Mouse (Mus musculus) thymus, postnatal 10 days (tissue): Measurements from ENCODE around the gene Acox1.
A peak's percentile ranks its signal among the peaks of the same experiment; 100 is the strongest.

Experiments
- DNase-seq, 2 experiments: peaks; one replicate each; pipeline ENCODE4 v3.0.0; 2021; ENCODE audit warnings: low spot score in 2 of 2

Gene Acox1

DNA sequence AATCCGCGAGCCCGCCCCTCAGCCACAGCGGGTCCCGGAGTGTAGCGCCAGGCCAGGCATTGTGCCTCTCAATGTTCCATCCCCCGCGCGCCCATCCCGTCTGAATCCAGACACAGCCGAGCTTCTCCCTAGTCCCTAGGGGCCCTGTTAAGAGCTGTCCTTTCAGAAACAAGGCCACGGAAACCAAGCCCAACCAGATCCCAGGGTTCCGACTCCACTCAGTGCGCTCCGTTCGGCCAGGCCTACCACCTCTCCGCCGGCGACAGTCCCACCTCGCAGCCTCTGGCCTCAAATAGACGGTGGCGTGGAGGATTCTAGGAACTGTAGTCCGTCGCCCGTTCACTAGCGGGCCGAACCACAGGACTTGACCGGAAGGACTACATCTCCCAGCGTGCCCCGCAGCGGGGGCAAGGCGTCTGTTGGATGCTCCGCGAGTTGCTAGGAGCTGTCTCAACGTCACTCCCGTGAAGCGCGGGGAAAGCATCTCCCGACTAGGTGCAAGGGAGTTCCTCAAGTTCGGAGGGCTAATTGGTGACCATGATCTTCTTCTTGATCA is 30.9 kb downstream of the Acox1 start, which contains the start of gene Fbf1:
TSS of gene Fbf1 (minus strand) at position 283 of the 556 bp plus-strand sequence.
- DNase-seq: peak; percentile 84 to 86

DNA sequence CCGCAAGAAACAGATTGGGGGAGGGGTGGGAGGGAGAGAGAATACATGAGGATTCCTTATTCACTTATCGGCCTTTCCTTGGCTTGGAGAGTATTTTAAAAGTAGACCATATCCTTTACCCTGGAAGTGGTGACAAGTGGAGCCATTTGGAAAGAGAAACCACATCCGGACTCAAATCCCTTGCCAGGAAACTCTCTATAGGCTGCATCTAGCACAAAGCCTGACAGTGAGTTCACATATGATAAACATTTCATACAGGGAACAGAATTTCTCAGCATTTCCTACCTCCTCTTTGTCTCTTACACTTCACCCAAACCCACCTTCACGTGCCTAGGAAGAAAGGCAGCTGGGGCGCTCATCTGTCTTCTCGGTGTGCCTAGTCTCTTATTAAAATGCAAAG is 31.6 kb downstream of the Acox1 start:
- no peak for DNase-seq

DNA sequence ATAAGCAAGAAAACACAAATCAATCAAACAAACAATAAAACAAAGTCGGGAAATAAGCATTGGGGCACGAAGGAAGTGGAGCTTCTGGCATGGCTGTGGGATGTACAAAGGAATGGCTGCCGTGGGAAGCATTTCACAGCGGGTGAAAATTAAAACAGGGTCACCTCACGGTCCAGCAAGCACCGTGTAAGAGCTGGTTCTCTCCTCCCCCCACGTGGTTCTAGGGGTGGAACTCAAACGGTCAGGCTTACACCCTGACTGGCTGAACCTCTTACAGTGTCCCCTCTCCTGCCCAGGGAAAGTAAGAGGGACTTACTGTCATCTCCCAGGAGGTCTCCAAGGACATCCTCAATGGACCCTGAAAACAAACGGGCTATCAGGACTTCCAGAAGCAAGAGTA is 35.8 kb downstream of the Acox1 start:
- DNase-seq: no peak

DNA sequence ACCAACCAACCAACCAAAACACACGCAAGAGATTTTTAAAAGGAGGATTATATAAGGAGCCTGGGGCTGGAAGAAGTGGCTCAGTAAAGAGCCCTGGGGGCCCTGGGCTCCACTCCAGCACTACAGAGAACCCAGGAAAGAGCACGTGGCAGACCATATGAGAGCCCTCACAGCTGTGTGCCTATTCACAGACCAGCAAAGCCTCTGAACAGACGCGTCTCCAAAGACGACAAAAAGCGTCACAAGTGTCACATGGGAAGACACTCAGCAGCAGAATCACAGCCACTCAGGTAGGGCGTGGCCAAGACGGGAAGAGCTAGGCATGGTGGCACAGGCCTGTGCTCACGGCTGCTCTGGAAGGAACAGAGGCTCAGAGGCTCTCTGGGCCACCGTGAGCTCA is 36.7 kb downstream of the Acox1 start:
- DNase-seq: no peak

DNA sequence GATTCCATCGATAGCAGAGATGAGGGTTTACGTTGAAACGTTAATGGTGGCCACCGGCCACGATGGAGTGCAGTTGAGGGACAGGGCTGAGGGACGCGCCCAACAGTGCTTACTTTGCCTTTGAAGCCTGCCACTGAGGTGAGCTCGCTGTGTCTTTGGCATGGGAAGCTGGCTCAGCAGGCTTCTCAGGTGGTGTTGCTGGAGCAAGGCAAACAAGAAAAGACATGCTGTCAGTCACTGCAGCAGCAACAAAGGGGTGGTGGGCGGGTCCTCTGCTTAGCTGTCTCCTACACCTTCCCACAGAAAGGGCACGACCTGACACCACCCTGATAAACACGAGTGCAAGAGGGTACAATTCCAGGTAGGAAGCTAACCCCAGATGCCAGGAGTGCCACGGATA is 37.5 kb downstream of the Acox1 start:
- no peak for DNase-seq

DNA sequence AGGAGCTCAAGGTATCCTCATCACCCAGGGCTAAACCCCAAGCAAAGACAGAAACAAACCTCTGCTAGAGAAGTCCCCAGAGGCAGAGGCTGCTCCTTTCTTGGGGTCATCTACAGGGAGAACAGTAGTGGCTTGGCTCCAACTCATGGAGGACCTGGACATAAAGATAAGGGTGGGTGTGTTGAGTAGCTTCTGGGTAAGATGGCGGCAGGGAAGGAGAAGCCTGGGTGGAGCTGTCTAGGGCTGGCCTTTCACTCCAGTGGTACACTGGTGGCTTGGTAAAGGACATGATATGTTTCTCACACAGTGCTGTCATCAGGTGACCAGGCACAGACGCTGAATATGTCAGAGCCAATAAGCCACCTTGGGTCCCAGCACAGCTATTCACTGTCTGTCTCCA is 47.9 kb downstream of the Acox1 start:
- no peak for DNase-seq

DNA sequence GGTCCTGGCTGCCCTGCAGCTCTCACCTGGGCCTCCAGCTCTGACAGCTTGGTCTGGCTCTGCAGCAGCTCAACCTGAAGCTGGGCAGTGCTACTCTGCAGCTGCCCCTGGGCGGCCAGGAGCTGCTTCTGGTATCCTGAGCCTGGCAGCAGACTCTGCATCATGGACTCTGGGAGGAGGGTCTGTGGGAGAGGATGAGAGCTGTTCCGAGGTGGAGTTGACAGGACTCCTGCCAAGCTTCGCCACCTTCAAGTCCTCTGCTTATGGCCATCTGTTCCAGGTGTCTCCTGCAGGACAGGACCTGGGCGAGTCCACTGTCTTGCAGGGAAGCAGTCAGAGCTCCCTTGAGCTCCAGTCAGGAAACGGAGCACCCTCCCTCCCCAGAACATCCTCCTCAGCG is 49.5 kb downstream of the Acox1 start:
- no peak for DNase-seq

DNA sequence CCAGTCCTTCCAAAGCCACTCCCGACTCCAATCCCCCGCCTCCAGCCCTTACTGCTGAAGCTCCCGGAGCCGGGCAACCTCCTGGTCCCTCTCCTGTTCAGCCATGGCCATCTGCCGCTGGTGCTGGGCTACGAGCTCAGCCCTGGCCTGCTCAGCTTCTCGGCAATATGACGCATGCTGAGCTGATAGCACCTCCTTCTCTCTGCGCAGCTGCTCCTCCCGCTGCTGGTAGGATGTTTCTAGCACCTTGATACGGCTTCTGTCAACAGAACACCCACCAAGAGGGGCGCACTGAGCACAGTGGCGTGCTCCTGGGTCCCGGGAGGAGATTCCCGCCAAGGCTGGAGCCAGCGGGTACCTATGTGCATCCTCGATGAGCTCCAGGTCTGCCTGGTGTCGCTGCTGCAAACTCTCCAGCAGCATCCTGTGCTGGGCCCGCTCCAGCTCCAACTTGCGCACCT is 50.1 kb downstream of the Acox1 start:
- DNase-seq: no peak

DNA sequence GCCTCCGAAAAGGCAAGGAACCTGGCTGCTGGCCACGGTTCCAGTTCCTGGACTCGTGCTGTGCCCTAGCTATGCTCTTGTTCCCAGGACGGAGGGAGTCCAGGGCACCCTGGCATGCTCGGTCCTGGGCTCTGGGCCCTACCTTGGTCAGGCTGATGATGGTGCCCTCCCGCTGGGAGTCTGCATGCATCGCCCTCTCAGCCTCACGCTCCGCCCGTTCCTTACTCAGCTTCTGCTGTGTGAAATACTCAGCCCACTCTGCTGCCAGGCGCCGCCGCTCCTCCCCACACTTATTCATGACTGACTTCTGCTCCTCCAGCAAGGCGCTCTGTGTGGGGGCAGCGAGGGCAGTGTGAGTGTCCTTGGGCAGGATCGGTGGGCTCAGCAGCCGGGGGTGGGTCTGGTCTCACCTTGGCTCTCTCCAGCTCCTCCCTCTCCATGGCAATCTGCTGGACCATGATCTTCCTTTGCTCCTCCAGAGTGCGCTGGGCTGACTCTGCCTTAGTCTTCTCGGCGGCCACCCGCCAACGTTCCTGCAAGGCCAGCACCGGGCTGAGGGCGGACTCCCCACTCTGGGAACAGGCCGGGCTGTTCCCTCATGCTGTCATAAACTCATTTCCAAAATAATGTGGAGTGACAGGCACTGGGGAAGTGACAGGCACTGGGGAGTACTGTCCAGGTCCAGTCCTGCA is 52.4 kb downstream of the Acox1 start:
- no peak for DNase-seq

DNA sequence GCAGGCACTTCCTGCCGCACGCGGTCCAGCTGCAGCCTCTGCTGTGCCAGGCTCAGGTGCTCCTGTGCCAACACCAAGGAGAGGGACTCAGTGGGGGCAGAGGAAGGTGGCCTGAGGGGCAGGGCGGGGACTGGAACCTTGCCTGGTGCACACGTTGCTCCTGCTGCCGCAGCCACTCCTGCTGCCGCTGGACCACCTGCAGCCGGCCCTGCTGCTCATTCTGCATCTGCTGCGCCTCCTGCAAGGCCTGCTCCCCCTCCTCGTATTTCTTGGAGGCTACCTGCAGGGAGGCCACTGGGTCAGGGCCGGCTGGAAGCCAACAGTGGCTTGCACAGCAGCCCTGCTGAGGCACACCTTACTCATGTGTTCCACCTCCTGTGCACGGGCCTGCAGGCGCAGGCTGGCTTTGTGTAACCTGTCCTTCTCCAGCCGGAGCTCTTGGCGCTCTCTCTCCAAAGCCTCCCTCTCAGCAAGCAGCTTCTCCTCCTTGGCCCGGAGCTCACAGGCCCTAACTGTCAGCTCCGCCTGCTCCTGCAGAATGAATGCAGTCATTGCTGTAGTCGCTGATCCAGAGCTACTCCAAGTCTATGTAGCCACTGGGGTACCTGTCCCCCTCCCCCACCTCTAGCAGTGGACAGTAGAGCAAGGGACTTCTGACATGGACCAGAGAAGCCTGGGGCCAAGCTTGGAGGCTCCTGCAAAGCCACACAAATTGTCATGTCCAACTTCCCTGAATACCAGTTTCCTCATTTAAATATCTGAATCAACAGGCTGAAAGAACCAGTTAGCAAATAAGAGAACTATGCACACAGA is 53.2 kb downstream of the Acox1 start:
- DNase-seq: no peak

DNA sequence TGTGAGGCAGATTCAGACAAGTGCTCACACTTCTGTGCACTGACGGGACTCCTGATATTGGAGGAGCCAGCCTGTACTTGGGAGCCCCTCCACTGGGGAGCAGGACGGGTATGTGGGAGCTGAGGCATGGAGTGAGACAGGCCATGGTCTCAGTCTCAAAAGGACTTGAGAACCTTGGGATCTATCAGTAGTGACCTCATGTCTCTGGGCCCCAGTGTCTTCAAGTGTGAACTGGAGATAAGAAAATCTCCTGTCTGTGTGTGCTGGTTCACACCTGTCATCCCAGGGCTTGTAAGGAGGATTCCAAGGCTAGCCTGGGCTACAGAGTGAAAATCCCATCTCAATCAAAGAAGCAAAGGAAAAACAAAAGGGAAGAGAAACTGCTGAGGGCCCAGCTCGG is 55.4 kb downstream of the Acox1 start:
- DNase-seq: no peak

DNA sequence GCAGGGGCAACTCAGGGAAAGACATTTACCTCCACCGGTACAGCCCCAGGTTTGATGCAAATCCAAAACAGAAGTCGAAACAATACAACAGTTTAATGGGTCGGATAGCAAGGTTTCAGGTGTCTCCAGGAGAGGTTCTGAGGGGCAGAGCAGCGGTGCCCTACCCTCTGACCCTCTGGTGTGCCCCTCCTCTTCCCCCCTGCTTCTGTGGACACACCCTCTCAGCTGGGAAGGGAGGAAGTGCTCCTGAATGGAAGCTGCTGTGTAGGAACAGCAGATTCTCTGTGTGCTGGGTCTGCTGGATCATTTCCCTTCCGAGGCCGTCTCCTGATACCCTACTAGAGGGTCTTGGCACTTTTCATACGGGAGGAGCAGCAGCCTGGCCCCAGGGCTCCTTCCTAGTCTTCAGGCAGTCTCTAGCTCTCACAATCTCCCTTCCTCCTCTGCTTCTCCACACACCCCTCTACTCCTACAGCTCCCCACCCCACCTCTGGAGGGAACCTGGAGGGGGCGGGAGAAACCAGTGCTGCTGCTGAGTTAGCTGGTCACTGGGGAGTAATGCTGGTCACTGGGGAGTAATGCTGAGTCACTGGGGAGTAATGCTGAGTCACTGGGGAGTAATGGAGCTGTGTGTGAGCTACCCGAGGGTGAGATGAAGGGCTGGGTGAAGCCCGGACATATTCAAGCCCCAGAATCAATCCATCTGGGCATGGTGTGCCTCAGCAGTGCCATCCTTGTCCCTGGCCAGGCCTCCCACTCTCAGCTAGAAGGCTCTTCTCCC is 56.4 kb downstream of the Acox1 start:
- no peak for DNase-seq

DNA sequence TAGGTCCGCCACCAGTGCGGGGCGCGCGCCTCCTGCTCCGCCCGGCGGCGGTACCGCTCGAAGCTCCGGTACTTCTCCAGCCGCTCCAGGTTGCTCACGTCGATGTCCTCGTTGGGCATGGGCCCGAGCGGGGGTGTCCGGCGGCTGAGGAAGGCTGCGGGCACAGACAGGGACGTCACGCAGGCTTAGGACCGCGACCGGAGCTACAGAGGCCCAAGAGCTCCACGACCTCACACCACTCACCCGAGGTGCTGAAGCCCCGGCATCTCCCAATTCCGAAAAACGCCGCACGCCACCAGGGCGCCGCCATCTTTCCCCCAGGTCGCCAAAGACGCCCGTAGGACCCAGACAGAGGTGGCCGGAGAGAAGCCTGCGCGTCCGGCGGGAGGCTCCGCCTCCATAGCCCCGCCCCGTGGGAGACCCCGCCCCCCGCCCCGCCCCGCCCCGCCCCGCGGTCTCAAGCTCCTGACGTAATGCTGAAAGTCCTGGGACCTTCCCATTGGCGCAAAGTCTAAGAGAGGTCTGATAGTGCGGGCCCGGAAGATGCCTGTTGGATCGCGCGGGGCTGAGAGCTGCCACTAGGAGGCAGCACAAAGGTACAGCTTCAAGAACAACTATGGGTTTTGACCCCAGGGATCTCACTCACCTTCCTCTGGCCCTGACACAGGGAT is 60.2 kb downstream of the Acox1 start, which contains the start of gene Mrpl38:
TSS of gene Mrpl38 (minus strand) at position 401 of the 671 bp plus-strand sequence.
- peak; percentile 82 to 86 for DNase-seq

DNA sequence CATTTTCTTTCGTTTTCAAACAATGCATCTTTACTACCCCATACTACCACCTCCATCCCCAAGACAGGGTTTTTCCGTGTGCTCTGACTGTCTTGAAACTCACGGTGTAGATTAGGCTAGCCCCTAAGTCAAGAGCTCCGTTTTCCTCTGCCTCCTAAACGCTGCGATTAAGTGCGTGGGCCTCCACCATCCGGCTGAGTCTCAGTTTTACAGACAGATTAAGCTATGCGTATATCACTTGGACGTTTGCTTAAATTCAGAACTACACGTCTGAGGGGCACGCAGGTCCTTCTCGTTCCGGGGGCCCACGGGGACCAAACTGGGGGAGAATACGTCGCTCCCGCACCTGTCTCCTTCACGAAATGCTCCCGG is 60.8 kb downstream of the Acox1 start:
- DNase-seq: no peak

DNA sequence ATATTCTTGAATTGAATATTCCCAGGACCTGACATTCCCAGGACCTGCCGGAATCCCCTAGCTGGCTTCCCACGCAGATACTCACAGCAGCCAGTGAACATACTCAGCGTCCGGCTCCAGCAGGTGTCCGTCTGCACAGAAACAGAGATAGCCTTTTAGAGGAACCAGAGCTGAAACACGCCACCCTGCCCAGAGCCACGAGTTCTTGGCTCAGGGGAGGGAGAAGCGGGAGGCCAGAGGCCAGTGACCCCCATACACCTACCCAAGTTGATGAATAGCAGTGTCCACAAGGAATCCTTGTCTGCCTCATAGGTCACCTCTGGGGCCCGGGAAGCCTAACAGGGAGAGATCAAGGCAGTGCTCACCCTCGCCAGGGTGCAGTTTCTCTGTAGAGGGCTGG is 64.7 kb downstream of the Acox1 start:
- no peak for DNase-seq

DNA sequence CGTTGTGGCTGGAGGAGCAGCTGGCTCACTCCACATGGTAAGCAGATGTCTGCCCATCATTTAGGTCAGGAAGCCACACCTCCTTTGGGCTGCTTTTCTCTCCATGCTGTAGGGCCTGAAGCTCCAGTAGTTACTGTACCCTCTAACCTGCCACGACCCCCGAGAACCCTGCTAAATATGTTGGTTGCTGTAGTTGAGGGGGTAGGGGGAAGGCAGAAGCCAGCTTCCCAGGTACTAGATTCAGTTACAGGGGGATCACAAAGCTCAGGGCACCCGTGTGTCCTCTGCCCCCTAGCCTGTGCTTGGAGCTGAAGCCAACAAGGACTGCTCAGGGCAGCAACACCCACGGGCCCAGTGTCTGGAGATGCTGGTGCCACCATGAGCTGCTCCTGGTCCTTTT is 65.3 kb downstream of the Acox1 start:
- no peak for DNase-seq

DNA sequence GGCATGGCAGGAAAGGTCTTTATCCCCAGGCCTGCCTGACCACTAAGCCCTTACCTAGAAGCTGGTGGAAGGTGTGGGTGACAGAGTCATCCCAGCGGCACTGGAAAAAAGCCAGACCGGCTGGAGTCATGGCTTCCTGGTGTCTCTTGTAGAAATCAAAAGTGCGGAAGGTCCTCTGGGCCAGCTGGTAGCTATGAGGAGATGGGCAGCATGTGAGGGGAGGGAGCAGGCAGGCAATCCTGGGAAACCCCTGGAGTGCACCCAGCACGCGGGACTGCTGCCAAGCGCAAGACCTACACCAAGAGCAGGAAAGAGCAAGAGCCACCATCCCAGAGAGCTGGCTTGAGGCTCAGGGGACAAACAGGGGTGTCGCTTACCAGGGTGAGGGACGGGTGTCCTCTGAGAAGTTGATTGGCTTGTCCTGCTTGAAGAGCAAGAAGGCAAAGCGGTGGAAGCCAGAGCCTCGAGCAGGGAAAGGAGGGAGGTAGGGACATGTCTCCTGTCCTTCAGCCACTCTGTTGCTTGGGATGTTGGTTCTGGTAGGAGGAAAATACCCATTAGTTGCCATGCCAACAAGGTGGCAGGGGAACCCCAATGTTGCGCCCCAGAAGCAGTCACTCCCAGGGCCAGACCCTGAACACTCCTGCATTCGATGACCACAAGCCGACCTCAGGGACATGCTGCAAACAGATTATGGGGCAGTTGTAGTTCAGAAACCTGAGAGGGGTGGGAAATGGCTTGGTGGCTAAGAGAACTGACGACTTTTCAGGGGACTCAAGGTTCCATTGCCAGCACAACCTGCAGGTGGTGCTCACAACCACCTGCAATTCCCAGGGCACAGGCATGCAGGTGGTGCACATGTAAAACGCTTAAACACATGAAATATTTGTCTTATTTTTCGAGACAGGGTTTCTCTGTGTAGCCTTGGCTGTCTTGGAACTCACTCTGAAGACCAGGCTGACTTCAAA is 66.2 kb downstream of the Acox1 start:
- no peak for DNase-seq

DNA sequence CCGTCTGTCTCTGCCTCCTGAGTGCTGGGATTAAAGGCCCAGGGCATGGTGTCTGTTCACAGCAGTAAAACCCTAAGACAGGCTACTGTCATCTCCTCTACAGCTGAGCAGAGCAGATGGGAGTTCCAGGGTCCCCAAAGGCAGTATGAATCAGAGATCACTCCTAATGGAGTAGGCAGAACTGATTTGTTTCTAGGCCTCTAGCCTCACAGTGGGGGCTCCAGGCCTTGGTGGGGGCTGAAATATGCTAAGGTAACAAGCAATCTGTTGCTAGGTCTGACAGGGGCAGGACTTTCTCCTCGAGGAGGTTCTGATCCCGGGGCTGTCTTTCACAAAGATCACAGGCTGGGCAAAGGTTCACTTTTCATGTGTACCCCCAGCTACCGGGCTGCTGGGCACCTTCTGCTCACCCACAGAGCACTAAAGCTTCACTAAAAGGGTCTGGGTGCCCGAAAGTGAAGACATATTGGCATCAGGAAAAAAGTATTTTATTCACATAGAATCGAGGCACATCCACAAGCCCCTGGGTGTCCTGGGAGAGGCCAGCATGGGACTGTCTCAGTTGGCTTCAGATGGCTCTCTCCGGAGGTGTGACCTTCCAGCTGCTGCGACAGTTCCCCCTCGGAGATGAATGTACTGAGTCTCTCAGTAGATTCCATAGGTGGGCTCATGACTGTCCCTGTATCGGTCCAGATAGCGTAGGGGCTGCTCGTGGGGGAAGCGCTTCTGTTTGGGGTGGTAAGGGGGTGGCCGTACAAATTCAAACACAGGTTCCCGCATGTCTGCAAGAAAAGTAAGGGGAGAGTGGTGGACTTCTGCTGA is 67.3 kb downstream of the Acox1 start:
- DNase-seq: no peak

DNA sequence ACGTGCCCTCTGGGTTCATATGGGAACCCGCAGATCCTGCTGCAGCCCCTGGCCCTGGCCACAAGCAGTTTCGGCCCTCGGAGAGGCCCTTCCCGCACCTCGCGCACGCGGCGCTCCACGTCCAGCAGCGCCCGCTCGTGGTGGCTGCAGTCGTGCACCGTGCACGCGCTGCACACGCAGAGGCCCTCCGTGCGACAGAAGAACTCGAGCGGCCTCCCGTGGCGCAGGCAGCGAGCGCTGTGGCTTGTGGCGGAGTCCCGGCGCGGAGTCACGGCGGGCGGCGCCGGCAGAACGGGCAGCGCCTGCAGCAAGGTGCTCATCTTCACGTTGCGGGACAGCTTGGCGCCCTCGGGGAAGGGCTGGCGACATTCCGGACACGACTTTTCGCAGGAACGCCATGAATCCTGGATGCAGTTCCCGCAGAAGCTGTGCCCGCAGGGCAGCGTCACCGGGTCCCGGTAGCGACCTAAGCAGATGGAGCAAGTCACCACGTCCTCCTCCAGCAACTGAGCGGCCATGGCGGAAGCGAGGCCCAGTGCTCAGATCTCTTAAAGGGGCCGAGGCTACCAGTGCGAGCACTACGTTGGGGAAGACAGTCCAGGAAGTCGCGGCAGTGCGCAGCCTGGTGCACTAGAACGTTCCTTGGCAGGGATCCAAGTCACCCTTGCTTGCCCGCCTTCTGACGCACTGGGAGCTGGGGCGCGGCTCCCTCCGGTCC is 68.2 kb downstream of the Acox1 start, which contains the start of gene Trim65:
TSS of gene Trim65 (minus strand) at position 641 of the 718 bp plus-strand sequence.
- peak; percentile 81 to 85 for DNase-seq
